Mouse (Mus musculus) thymus, adult 2 months (tissue): ENCODE measurements around the gene Cstf3.

Experiments used
- CTCF ChIP-seq: fragments of 200-500 bp; IDR thresholded peaks from 2 replicates; pipeline ENCODE4 v1.5.1; 2012; ENCODE audit warnings: mild to moderate bottlenecking, control low read depth, low read length, moderate library complexity, borderline replicate concordance; ENCODE audit not compliant: control insufficient read depth, poor library complexity, insufficient read depth; ENCODE audit errors: extremely low read depth
- POLR2A ChIP-seq: fragments of 200-500 bp; IDR thresholded peaks from 2 replicates; pipeline ENCODE4 v1.6.1; 2012; ENCODE audit warnings: mild to moderate bottlenecking, low read length, control low read depth, moderate library complexity; ENCODE audit not compliant: control insufficient read depth, poor library complexity, insufficient read depth; ENCODE audit errors: extremely low read depth

DNA sequence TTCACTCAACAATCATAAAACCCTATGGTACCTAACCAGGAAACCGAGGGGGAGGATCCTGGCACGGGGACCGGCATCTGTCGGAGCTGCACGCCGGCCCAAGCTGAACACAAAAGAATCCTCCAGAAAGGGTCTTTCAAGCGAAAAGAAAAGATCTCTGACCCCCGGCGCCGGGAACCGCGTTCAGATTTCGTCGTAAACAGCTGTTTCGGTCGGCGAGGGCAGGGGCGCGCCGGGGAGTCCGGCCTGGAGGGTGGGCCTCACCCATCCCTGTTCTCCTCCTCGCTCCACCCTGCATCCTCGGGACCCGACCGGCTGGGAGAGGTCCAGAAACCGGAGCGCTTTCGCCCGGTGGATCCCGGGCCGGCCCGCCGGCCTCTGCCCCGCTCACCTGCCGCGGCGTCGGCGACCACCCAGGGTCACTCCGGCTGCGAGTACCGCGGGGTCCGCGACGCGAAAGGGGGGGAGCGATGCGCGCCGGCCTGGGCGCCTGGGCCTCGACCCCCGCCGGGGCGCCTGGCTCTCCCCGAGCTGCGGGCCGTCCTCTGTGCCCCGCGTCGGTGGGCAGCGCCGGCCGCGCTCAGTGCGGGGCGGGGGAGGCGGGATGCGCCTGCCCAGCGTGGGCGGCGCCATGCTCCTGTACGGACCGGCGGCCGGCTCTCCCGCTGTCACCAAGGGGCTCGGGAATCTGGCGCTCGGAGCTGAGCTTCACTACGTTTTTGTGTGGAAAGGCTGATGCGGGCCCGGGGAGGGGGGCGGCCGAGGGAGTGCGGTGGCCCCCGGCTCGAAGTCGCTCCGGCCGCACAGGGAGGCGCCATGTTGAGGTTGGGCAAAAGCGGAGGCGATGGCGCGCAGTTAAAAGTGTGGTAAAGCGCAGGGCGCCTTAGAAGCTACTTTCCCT is 121.5 kb downstream of the Cstf3 start, which contains the start of gene Tcp11l1:
- TF ChIP-seq CTCF, result no peak
- TF ChIP-seq POLR2A, result no peak
